Mouse (Mus musculus) ovary, adult 18-20 months (tissue): ENCODE results near the gene Snd1.

Source experiments
- DNase-seq: peaks from one replicate; pipeline ENCODE4 v3.0.0; 2022; ENCODE audit warnings: low spot score, mixed read lengths

Gene Snd1

DNA sequence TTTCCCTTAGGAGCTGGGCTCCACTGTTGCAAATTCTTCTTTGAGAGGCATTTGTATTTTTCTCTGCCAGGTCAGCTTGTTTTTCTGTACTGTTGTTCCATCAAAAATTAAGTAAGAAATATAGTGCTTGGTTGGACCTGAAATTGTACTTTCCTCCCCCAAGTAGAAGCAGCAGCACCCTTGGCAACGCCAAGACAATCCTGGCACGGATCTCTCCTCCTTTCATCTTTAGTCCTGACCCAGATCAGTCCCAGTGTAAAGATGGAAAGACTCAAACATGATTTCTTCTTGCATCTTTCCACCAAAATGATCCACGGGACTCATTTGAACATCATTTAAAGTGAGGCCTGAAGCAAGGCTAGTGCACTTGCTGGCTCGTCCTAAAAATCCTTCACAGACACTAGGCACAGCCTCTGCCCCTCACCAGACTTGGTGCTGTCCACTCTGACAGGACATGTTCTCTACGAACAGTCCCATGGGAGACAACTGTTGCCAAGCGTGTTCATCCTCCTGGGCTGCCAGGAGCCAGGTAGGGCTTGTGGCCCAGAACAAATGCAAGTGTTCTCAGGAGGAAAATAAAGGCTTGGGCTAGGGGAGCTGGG lies 328.8 kb downstream of the Snd1 start:
- no peak for DNase-seq

GRCm38 (mm10) chr6:28804751-28805150 lies 329.8 kb downstream of the Snd1 start:
- no peak for DNase-seq

DNA sequence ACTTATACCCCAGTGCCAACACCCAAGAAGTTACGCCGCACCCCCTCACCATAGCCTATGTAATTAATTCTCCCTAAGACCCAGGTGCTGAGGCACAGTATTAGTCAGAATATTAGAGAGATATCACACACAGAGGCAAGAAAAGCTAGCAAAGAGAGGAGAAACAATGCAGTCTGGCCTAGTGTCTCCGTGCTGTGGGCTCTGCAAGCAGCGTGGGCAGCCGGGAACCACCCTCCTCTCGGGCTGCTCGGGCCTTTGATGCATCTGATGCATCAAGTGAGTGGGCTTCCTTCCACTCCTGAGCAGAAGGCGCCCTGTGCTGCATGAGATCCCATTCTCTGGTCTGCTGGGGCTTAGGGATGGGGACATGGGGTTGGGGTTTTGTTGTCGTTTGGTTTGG lies 338.1 kb downstream of the Snd1 start:
- no peak for DNase-seq

- DNase-seq, result no peak
These were observed 340.0 kb downstream of the Snd1 start for GRCm38 (mm10) chr6:28814895-28815294.

GRCm38 (mm10) chr6:28817039-28817438 lies 342.1 kb downstream of the Snd1 start:
- DNase-seq, result no peak

- DNase-seq, result no peak
These were observed 344.8 kb downstream of the Snd1 start for GRCm38 (mm10) chr6:28819509-28820358.

DNA sequence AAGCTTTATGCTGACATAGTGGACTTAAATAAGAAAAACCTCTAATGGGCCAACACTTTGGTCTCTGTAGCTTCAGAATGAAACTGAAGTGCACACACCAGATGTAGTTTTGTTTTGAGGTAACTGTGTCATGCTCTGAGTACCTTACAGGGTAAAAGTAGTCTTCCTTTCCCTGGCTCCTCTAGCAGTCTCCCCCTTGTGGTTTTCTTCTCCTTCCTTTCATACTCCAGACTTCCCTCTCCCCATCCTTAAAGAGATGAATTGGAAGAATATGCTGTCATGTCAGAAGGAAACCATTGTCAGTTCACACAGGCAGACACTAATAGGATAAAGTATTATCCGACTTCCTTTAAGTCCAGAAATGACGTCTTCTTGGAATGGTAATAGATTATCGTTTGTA lies 347.4 kb downstream of the Snd1 start:
- no peak for DNase-seq

DNA sequence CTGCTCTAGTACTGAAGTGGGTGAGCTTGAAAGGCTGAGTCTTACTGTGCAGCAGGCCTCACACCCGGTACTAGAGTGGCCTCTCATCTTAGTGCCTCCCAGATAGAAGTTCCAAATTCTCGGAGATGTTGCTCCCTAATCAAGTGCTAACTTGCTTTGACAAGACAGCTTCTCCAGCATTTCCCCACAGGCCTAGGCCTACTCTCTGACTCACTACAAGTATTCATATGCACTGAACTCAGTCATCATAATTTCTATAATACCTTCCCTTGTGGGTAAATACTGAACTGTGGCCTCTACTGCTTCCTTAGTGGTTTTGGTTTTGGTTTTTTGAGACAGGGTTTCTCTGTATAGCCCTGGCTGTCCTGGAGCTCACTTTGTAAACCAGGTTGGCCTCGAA lies 348.4 kb downstream of the Snd1 start:
- no peak for DNase-seq

DNA sequence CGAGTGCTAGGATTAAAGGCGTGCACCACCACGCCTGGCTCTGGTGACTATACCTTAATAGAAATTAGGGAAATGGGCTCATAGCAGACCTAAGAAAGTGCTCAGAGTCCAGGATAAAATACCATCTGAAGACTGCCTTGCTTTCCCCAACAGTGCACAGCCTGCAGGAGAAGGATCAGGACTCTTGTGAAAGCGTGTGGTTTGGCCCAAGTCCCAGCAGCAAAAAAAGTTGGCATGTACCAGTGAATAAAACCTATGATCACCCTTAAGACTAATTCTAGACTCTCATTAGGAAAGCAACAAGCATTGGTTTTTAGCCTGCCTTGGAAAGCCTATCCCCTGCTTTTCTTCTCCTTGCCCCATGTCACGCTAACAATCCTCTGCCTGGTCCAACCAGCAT lies 348.9 kb downstream of the Snd1 start:
- peak; percentile 37 for DNase-seq

DNA sequence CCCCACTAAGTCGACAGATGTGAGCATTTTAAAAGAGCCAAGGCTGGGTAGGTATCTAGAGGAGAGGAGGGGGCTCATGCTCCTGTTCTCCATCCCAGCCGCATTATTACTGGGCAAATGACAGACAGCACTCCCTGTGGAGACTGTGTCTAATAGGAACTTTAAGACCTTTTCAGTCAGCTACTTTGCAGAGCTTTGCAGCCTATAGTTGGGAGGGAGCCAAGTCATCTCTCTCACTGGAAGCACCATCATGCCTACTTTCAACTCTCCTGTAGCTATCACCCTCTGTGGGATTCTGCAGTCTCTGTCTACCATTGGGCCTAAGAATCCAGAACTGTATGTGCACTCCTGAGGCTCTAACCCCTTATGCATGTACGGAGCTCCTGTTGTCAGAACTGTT lies 351.0 kb downstream of the Snd1 start:
- no peak for DNase-seq

- DNase-seq, result no peak
These were observed 351.9 kb downstream of the Snd1 start for GRCm38 (mm10) chr6:28826689-28827389.

- no peak for DNase-seq
These were observed 352.6 kb downstream of the Snd1 start for GRCm38 (mm10) chr6:28827565-28827964.

DNA sequence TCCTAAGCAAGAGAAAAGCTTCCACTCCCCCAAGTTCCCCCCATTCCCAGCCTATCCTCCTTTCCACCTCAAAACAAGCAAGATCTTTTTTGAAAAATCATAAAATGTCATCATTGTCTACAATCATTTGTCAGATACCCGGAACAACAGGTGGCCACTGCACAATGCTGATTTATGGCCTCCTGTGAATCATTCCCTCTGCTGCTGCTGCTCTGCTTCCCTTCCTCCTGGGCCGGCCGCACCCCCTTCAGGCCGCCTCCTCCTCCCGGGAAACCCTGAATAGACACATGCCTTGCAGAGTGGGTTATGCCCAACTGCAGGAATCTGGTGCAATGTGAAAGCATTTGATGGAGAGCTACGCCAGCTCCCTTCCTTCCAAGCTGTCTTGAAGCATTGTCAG lies 353.7 kb downstream of the Snd1 start:
- no peak for DNase-seq

DNA sequence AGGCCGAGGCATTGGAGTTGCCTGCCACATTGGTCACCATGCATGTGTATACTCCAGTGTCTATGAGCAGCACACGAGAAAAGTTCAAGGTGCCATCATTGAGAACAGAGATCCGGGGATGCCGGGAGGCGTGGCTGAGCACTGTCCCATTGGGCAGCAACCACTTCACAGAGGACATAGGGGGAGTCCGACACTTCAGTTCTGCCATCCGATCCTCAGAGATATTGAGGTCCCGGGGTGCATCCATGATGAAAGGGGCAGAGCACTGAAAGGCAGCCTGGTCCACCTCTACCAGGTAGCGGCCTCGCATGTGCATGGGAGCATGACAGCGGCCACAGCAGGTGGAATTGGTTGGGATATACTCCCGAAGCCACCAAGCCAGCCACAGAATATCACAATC lies 355.4 kb downstream of the Snd1 start:
- DNase-seq, result no peak

GRCm38 (mm10) chr6:28831011-28831853 lies 356.3 kb downstream of the Snd1 start, which contains the start of gene Lrrc4:
Gene Lrrc4, minus strand, starts transcription at chr6:28831747.
- DNase-seq, result no peak

DNA sequence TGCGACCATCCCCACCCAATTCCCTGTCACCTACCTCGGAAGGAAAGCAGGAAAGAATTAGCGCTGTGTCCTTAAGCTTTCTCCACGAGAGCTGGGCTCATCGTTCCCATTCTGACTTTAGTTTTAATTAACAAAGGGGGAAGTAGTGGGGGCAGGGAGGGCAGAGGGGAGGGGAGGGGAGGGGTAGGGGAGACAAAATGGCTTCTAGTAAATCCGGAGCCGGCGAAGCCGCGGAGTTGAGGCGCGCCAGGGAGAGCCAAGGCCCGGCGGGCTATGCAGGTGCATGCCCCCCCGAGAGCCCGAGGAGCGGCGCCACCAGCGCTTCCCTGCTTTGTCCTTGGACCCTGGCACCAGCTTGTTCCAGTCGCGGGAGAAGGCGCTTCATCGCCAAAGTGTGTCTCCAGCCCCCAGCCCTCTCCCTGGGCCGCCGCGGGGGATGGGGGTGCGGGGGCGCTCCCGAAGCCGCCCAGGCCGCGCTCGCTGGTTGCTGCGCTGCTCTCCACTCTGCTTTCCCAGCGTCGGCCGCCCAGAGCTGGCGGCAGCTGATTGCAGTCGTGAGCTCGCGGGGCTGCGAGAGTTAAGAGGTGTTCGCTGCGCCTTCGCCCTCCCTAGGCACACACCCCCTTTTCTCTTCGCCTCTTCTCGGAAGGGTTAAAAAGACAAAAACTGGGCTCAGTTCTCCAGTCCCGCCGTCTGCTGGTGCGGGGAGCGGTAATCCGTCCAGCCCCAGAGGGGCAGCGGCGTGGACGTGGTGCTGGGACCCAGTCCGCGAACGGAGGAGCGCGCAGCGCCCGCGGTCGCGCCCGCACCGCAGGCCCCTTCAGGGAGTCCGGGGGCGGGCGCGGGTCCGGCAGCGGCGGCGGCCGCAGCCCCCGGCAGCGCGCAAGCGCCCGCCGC lies 357.2 kb downstream of the Snd1 start:
- no peak for DNase-seq

DNA sequence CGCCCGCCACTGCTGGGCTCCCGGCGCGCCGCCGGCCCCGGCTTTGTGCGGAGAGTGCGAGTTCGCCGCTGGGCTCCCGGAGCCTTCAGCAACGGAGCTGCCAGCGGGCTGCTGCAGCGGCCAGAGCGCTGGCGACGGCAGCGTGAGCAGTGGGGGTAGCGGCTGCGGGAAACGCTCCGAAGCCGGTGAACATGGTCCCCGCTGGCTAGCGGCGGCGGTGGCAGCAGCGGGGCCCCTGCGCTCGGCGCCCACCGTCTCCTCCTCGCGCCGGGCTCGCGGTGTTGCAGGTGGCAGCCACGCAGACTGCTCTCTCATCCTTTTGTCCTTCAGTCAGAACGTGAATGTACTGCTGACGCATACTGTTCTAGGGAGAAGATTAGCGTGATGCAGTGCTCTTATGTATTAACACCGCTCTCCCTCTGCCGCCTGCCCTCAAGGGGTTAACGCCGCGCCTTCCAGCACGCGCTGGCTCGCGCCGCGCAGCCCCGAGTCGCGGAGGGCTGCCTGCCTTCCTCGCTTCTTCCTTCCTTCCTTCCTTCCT lies 357.9 kb downstream of the Snd1 start:
- no peak for DNase-seq

DNA sequence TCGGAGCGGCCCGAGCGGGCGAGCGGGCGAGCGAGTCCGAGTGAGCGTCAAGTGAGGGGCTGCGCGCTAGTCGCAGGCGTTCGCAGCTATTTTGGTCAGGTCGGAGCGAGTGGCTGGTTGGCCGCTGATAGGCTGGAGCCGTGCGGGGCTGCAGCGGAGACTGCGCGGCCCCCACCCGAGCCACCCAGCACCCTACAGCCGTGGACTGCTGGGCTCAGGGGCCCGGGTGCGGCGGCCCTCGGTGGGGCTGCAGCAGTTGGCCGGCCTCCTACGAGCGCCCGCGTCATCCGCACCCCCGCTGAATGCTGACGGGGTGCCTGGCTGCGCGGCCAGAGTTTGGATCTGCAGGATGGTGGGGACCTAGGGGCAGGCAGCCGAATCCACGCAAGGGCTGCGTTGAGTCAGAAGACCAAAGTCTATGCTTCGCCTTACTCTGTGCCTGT lies 358.5 kb downstream of the Snd1 start:
- no peak for DNase-seq

- DNase-seq, result no peak
These were observed 359.1 kb downstream of the Snd1 start for GRCm38 (mm10) chr6:28834046-28834445.

DNA sequence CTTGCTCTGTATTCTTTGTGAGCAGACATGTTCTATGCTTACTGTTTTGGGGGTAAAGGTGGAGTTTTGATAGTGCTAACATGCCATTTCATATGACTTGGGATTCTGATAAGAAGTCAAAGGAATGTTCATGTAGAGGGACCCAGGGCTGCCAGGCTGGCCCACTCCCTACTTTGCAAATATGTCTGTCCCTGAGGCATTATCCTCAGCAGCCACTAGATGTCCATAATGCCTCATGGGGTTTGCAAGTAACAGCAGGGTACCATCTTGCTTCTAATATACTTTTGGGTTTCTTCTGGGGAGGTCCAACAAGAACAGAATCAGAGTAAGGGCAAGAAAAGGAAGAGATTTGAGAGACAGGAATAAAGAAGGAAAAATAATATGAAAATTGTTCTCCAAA lies 361.7 kb downstream of the Snd1 start:
- DNase-seq, result no peak

- DNase-seq, result no peak
These were observed 366.6 kb downstream of the Snd1 start for GRCm38 (mm10) chr6:28841569-28841968.
